Mouse (Mus musculus) liver, adult 2 months (tissue): ENCODE data around the gene Gm28230.

Experiments used
- CTCF ChIP-seq: fragments of 200-500 bp; IDR thresholded peaks from 2 replicates; pipeline ENCODE4 v1.5.1; 2011; ENCODE audit warnings: low read depth, low read length, control low read depth
- POLR2A ChIP-seq: fragments of 200-500 bp; IDR thresholded peaks from 2 replicates; pipeline ENCODE4 v1.6.1; 2011; ENCODE audit warnings: low read length, control low read depth; ENCODE audit not compliant: insufficient read depth; ENCODE audit errors: extremely low read depth

DNA sequence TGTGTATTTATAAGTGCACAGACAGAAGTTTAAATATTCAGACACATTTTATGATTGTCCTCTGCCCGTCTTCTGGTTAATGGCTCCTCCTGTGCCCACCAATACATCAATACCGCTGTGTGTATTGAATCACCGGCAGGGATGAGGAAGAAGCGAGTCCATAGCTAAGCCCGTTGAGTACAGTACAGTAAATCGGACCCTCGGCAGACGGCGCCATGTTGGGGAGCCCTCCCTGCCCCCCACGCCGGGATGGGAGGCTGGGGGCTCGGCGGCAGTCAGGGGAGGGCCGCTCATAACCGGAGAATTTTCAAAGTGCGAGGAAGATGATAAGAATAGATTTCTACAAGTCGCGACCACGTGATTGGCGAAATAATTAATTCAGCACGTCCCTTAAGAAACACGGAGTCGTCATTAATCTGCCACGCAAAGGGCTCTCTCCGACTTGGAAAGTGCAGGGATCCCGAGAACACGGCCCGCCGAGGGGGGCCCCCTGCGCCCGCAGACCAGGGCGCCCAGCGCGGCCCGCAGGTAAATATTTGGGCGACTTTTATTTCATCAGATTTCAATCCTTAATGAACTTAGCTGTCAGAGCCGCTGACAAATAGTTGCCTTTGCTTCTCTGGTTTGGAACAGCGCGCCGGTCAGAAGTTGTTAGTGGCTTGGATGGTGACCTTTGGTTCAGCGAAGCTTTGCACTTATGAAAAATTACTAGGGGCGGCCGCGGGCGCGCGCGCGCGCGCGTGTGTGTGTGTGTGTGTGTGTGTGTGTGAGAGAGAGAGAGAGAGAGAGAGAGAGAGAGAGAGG, 6.2 kb downstream of the Gm28230 start:
- no peak for TF ChIP-seq CTCF
- TF ChIP-seq POLR2A, result no peak
